Mouse (Mus musculus) bone marrow macrophage, adult 2 months (primary cell): ENCODE measurements around the gene Mvp.

Experiments
- CTCF ChIP-seq: IDR thresholded peaks from 2 replicates; pipeline ENCODE4 v1.5.1; 2012; ENCODE audit warnings: low read depth, mild to moderate bottlenecking, low read length, moderate library complexity
- POLR2A ChIP-seq: IDR thresholded peaks from 2 replicates; pipeline ENCODE4 v1.6.1; 2012; ENCODE audit warnings: mild to moderate bottlenecking, low read depth, low read length, borderline replicate concordance

DNA sequence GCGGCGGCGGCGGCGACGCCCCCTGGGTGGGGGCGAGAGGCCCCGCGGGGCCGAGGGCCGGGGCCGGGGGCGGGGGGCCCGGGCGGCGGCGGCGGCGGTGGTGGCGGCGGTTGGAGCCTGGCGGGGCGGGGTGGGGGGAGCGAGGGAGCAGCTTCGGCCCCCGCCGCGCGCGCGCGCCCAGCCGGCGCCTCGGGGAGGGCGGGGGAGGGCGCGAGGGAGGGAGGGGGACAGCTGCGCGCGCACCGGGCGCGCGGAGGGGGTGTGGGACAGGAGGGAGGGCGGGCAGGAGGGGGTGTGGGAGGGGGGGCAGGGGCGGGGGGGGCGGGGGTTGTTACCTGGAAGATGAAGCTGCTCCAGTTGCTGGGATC, 12.2 kb upstream of the Mvp start:
- no peak for TF ChIP-seq POLR2A
- no peak for TF ChIP-seq CTCF
